Mouse (Mus musculus) neural tube, embryonic 10.5 days (tissue): ENCODE results near the gene Rbms1.

ENCODE experiments used
- DNase-seq: peaks from one replicate; pipeline ENCODE4 v3.0.0-alpha.2; 2017; ENCODE audit warnings: low spot score; ENCODE audit errors: extremely low spot score

Rbms1 gene

DNA sequence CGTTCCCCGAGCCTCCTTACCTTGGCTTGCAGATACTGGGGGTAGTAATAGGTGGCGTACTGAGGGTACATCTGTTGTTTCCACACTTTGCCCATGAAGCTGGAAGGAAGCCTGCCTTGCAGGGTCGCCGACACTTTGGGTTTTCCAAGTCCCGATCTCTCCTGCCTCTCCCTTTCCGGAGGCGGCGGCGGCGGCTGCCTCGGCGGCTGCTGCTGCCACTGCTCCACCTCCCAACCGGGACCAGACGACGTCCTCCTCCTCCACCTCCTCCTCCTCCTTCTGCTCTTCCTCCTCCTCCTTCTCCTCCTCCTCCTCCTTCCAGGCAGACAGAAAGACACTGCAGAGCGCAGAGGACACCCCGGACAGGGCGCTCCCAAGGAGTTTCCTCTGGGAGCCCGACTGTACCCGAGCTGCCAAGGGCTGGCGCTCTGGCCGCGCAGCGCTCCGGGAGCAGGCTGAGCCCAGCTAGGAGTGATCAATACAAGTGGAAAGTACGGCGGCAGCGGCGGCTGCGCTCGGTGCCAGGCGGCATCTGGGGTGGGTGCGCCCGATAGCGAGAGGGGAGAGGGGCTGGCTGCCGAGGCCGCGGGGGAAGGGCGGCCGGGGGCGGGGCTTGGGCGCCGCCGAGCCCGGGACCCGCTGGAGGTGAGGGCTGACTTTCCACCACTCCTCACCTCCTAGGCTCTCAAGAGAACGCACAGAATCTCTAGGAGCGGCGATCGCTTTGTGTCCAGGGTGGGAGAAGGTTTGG, at the start of gene Rbms1:
Gene Rbms1, minus strand, starts transcription at position 522 of the 751 bp plus-strand sequence.
- DNase-seq, result peak; percentile 84

DNA sequence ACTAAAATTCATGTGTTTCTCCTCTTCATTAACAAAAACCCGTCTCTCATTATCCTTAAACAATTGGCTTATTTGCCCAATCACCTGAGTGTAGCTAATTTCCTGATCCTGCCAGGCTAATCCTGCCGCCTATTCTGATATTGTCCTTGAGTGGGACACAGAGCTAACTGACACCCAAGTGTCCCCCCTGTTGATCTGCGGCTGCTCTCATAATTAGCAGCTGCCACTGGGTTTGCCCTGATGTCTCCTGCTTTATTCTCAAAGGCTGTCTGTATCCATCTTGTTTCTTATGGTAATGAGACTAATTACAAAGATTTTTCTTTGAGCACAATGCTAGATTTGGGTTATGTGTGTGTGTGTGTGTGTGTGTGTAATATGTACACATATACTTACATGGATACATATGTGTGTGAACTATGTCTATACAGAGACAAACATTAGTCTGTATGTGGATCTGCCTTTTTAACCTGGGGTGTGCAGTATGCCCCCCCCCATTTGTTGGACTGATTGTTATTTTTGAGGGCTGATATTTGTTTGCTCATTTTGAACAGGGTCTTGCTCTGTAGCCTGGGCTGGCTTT, 49.3 kb upstream of the Rbms1 start:
- DNase-seq, result no peak

DNA sequence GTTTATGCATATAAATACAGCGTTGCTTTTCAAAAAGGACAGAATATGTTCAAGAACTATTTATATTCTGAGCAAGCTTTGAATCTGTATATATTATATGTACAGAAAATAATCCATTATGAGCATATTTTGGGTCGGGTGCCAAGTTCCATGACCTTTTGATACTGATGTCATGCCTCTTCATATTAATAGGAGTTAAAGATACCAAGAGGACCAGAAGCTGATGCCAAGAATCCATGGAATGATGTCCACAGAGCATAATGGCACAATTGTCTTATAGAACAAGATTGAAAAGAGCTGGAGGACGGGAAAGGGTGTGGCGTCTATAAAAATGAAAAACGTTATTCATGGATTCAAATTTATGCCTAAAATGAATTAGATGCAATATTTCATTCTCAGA, 23.3 kb upstream of the Rbms1 start:
- no peak for DNase-seq

DNA sequence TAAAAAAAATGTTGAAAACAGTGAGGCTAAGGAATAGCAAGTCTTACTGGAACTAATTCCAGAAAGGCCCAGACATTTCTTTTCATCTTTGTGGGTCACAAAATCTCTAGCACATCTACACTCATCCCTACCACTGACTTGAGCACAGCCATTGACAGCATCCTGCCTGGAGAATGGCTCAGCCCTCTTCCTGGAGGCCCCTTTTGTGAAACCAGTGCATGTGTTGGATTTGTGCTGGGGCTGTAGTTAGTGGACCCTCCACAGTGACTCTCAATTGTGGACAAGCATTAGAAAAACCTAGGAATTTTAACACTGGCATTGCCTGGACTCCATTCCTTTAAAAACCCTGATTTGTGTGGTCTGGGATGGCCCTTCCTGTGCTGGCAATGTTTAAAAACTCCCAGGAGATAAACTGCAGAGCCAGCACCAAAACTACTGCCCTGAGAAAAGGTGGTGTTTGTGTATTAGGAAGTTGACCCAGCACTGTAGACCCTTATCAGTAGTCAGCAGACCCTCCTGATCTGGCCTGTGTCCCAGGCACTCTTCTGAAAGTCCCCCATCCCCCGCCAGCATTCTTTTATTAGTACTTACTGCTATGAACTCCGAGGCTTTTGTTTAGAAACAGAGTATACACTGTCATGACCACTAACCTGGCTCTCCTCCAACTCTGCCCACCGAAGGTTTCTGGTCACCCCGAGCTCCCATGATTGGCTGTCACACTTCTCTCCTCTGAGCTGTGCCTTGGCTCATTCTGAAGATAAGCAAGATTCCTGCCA, 15.7 kb upstream of the Rbms1 start:
- no peak for DNase-seq

DNA sequence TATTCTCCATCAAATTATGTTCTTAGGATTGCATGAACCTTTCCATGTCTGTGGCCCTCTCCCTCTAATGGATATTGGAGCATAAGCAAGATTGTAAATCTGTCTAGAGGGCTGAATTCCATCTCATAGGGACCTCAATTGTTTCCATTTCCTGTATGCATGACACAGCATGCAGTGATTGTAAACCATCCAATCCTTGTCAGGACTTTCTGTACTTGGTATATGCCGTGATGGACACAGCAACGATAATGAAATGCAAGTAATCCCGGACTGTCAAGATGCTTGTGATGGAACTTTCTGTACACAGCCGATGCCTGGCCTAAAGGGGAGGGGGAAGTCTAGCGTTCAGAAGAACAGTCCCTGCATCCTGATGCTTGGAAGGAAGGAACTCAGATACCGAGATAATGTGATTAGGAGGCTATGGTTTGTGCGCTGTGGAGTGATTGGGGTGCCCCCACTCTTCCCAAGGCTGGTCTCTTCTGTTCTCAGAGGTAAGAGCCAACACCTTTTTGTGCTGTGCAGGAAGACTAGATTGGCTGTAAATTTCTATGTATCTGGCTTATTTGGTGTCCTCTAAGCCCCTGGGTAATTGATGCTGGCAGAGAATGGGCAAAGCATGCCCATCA, 9.3 kb upstream of the Rbms1 start:
- DNase-seq, result no peak

DNA sequence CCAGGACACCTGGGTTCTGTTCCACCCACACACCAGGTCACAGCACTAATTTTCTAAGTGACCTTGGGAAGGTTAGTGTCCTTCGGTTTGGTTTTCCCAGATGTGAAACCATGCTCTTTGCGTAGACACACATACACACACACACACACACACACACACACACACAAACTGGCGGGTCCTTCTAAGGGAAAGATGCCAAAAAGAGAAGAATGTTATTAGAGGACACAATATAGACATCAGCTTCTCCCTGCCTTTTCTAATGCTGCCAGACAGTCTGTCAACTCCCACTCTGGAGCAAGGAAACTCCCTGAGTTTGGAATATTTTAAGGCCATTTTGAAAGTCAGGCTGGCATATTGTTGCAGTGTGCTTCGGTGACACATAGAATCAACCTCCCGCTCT, 624 bp upstream of the Rbms1 start:
- DNase-seq, result peak; percentile 49

DNA sequence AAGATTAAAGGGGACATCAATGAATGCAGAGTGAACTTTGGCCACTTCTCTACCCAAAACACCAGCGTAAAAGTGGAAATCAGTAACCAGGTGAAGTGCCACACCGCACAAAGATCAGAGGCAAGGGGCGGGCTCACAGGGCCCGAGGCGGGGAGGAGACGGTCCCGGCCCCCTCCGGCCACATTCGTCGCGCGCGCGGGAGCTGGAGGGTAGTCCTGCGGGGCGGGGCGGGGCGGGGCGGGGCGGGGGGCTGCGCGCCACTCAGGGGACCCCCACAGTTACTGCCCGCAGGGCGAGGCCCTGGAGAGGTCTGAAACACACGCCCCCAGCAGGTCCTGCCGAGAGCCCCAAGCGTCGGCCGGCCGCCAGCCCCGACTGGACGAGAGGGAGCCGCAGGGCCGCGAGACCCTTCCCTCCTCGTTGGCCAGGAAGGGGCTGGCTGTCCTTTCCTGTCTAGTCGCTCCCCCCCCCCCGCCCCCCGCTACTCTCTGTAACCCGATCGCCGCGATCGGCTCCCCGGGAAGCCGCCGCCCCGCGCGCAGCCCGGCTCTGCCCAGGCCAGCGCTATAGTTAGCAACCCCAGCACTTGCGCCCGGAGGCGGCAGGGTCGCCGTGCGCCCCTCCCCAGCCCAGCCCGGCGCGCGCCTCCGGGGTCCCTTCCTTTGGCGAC, 856 bp downstream of the Rbms1 start:
- DNase-seq, result no peak

DNA sequence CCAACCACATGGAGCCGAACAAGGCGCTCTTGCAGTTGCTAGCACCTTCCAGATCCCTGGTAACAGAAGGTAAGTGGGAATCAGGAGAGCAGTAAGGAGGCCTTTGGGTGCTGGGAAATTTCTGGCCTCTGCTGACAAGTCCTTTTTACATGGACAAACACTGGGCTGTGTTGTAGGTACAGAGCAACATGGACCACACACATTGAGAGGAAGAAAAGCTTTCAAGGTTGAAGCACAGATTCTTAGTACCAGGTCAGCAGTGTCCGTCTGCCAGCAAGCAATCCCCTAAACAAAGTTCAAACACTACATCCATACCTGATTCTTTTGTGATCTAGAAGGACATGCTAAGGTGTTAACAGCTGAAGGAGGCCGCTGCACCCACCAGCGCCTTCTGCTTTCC, 1.7 kb downstream of the Rbms1 start:
- peak; percentile 39 for DNase-seq

DNA sequence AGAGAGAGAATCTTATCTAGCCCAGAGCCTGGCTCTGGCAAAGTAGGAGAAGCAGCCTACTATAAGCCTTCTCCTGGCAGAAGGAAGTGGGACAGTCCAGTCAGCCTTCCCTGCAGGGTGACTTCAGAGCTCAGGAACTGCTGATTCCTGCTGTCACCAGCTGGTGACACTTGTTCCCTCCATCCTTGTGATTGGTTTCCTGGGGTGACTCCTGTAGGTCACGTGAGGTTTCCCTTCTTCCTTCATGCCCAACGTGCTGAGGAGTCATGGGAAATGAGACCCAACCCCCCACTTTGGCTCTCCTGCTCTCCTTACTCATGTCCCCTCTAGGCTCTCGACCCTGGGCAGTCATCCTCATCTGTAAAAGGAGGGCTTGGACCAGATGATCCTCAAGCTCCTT, 14.8 kb downstream of the Rbms1 start:
- DNase-seq, result no peak

DNA sequence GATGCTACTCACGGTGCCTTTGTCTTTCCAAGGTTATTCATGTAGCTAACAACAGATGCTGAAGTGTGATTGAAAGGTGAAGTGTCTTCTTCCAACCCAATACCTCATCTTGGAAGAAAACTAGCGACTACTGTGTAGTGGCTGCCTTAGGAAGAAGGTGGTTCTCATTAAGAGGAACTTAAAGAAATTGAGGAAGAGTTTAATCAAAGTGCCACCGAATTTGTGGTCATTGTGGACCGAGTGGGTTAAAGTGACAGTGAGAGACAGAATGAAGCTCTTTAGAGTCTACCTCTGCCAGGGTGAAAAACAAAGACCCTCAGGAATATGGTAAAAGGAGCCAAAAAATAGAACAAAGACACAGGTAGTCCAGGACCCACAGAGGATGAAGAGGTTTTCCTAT, 15.2 kb downstream of the Rbms1 start:
- no peak for DNase-seq

DNA sequence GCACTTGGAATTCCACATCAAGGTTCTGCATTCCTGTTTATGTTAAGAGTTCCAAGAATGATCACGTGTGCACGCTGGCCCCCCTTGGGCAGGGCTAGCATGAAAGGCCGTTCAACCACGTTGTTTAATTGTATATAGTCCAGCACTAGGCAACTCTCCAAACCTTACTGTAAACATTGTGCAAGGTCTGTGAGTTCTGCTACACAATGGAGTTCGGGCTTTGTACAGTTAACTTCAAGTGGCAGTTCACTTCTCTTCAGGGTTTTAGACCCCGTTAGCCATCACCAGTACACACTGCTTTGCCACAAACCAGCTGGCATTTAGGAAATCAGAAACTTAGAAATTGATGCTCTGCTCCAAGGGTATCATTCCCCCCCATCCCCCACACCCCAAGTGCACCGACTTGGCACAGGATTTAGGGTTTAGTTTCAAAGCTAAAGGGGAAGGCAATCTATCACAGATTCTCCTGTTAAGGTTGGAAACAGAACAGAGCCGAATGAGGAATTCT, 22.5 kb downstream of the Rbms1 start:
- DNase-seq, result no peak

DNA sequence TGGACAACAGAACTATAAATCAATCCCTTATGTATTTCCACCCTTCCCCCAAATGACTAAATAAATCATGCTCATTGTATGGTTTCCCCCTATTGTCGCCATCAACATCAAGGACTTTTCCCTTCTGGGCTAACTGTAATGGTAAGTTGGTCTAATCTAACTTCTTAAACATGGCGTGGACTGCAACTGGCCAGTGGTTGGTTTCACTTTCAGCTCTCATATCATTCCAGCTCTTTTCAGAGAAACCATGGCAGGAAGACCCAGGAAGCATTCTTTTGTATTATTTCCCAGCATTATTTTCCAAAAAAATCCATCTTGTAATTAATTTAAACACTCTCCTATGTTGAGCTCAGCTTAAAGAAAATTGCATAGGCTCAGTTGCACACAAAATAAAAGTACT, 23.0 kb downstream of the Rbms1 start:
- no peak for DNase-seq

DNA sequence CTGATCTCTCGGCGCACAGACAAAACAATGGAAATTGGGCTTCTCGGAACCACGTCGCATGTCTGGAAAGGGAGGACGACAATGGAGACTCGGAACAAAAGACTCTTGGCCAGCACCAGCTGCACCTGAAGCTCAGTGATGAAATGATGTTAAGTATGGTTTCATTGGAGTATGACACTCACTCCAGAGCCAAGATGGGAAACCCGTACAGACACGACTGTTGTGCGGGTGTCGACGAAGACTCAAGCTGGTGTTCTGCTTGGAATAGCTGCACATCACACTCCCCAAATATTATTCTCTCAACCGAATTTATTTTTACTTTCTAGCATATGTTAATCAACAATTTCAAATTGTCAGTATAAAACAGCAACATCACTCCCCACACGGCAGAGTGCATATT, 26.1 kb downstream of the Rbms1 start:
- DNase-seq, result no peak

DNA sequence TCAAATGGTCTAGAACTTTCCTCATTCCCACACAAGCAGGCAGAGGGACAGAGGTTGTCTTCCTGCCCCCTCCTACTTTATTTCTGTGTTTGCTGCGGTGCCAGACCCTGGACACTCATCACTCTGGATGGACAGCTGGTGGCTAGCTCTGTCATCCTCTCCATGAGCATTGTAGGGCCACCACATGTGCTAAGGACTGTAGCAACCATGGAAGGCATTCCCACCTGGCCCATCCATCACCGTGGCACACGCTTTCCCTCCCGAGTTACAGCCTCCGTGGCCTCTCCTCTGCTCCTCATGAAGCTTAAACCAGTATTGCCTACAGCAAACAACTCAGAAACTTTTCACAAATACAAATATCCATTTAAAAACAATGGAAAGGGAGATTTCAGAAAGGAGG, 34.0 kb downstream of the Rbms1 start:
- no peak for DNase-seq

DNA sequence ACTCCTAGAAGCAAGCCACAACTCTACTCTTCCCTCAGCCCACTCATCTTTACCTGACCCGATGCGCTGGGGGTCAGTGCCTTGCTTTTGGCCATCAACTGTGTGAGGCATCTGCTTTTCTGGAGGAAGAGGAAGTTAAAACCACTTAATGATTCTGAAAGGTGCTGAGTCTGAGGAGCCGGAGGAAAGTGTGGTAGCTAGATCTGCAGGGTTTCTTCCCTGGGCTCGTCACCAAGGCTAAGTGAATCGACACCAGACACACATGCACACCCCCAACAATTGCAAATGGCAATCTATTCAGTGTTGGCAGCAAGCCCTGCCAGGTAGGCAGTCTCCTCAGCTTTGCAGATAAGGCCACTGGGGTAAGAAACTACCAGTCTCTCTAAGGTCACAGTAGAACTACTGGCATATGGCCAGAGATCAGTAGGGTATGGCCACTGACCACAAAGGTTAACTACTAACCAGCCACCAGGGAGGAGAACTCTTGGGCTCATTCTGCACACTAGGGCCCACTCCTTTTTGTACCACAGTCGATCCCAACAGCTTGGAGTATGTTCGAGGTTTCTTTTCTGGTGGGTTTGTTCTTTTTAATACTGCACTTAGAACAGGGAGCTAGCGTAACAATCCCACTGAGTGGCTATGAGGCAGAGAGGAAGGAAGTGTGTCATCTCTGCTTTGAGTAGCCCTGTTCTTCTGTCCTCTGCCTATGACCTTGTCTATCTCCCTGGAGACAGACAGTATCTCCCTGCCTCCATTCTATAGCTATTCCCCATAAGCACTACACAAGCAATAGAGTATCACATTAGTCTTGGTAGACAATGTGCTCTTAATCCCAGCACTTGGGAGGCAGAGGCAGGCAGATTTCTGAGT, 34.9 kb downstream of the Rbms1 start:
- DNase-seq, result no peak

DNA sequence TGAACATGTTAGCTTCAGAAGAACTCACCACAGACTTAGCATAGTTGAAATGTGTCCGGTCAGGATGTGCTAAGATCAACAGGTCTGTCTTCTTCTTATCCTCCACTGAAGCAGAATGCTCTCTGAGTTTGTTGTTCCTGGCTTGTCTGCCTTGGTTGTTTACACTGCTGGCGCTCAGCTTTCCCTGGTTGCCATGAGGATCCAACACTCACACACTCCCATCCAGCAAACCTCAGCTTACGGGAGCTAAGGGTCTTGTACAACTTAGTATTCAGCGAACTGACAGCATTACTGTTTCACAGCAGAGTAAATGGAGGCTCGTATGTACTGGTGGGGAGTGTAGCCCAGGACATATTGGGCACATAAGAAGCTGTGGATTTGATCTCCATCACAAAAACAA, 37.9 kb downstream of the Rbms1 start:
- no peak for DNase-seq

DNA sequence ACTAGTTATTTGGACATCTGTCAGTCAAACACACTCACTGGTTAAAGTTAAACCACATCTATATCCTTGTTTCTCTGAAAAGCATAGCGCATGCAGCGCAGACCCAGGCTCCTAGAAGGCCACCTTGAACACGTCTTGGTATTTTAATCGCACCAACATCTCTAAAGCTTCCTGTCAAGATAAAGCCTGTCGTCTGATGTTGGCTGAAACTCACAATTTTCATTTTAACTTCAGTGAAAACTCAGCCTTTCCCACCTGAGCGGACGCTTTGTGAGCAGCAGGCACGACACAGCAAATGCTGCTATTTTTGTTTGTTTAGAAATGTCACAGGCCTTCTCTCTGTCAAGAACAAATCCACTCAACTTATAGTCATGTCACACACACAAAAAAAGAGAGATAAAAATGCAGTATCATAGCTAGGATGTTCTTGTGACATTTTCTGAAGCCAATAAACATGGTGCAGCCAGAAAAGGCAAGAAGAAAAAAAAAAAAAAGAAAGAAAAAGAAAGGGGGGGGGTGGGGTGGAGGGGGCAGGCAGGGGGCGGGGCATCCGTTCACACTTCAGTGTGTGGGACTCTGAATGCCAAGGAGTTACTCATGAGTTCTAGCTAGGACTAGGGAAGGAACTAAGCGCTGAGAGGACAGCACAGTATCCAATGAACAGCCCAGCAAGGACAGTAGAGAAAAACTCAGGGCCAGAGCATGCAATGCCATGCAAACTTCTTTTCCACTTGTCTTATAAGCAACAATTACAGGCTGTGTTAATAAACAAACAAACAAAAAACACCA, 39.0 kb downstream of the Rbms1 start:
- no peak for DNase-seq

DNA sequence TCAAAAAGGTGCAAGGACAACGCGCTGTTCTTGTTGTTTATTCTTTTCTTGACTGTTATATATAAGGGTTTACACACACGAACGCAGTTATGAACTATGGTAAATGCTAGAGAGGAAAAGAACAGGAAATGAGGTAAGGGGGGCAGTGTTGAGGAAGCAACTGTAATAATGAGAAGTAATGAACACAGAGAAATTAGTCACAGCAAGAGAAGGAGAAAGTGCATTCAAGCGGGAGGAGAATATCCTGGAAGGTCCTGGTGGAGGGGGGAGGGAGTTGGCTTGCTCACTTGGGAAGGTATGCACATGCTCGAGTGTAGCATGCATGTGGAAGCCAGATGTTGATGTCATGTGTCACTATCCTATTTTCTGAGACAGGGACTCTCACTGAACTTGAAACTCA, 39.9 kb downstream of the Rbms1 start:
- no peak for DNase-seq

DNA sequence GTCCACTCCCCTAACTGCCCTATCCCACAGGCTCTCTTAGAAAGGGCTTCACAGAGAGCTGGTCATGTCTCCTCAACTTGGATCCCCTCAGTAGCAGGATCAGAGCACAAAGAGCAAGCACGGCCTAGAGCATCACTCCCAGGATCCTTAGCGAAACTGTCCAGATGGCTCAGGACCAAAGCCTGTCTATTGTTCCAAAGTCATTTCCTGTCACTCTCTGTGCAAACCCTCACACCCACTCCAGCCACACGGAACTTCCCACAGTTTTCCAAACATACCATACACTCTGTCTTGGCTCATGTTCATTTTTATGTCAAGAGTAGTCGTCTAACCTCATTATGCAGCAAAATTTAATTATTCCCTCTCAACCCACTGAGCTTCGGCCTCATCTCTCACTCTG, 40.6 kb downstream of the Rbms1 start:
- DNase-seq, result no peak

DNA sequence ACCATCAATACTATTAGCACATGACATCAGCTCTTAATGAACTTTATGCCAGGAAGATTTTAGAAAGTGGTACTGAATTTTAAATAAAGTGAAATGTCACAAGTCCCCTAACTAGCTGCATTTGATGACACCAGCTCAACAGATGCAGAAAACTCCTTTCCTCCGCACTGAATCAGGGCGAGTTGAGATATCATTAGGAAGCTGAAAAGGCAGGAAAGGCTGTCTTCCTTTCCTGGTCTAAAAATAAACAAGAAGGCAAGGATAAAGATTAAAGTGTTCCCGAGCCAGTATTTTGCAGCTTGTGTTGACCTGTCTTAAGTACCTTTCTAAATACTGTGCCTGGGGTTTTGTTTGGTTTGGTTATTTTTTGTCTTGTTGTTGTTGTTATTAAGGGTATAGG, 42.9 kb downstream of the Rbms1 start:
- no peak for DNase-seq
